Mouse (Mus musculus): ENCODE measurements at regions not wholly inside any gene's neighbourhood (a gene's known extent, or its start where the extent isn't known, plus 50 kb on each side); places are given as distances from the start of the nearest gene placed in this dataset.

DNA sequence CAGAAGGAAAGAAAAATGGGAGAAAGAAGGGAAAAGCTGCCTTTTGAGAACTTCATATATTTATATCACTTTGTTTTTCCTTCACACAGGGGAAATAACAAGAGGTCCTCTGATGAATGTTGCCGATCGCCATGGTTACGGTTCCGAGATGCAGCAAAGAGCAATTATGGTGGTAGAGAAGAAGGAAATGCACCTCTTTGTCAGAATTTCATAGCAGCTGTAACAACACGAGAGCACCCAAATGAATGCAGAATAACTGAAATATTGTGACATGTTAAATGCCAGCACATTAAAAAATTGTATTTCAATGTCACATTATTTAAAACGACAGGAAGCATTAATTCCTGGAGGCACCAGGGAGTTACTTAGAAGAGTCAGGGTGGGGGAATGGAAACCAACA, 279.4 kb downstream of the Mctp2 start:
- no peak for DNase-seq (ENCODE audit: low read depth)

DNA sequence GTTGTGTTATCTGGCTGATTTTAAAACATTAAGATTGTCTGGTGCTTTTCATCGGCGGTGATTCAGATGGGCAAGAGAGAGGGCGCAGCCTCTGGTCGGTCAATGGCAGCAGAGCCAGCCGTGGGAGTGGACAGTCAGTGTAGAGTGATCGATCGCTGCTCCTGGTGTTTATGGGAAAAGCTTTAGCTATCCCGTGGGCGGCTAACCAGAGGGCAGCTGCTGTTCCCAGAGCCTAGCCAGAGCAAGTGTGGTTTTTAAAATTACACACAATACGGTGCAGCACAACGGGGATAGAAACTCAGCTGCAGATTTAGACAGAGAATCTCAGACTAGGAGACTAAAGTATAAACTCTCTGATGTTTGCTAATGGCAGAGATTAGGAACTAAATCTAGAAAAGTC, 297.3 kb downstream of the Mctp2 start:
- no peak for DNase-seq (ENCODE audit: low read depth)

DNA sequence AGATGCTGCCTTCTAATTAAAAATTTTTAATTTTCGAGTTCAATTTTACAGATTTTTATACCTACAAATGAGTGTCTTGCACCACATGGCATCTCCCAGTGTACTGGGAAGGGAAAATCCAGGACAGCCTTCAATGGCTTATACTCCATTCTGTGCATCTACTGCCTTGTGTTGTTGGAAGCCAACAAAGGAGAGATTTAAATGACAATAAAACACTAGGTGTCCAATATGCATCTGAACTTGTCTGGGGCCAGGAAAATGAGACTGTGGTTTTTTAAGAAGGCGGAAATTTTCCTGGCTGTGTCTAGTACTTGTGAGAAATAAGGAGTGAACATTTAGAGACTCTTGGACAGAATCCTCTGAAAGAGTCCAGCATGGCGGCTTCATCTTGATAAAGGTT, 302.1 kb downstream of the Mctp2 start:
- DNase-seq (ENCODE audit: low read depth) = no peak

DNA sequence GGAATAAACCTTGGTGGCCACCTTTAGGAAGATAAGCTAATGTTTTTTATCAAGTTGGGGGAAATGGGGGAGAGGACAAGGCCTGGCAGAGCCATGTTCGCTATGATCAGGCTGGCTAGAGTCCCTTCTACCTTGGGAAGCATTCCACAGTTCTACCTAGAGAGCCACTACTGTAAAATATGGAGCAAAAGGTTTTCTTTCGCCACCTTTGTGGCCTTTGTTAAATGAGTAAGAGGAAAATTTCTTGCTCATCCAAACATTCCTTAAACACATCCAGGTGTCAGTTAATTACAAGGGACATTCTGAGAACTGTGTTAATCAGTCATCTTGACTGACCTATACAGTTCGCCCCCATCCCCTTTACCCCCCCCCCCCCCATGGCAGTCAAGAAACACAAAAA, 313.9 kb downstream of the Mctp2 start:
- no peak for DNase-seq (ENCODE audit: low read depth)

DNA sequence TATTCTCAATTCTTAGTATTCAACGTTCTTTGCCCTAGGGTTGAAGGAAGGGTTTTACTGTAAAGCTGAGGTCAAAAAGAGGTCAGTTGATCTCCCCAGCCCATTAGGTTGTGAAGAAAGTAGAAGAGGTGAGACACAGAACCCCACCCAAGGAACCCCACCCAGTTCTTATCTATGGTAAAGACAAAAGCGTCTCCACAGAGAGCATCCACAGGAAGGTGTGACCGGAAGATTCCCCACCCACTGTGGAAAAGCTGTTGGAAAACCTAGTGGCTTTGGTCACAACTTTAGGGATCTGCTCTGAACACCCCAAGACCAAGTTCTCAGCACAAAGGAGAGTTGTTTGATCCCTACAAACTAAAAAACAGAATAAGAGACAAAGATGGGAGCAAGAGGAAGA, 314.6 kb downstream of the Mctp2 start:
- no peak for DNase-seq (ENCODE audit: low read depth)

DNA sequence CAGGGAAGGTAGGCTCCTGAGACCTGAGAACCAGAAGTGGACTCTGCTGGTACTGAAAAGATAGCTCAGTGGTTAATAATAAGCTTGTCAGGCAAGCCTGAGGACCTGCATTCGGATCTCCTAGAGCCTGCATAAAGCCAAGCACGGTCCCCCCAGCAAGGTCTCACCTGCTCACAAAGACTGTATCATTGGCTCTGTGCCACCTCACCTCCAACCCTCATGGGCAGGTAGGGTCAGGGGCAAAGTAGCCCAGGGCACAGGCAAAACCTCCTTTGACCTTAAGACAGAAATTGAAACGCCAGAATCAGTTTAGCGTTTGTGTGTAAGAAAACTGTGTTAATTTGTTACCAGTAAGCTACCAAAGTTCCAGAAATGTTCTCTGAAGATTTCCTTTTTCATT, 315.2 kb downstream of the Mctp2 start:
- no peak for DNase-seq (ENCODE audit: low read depth)

DNA sequence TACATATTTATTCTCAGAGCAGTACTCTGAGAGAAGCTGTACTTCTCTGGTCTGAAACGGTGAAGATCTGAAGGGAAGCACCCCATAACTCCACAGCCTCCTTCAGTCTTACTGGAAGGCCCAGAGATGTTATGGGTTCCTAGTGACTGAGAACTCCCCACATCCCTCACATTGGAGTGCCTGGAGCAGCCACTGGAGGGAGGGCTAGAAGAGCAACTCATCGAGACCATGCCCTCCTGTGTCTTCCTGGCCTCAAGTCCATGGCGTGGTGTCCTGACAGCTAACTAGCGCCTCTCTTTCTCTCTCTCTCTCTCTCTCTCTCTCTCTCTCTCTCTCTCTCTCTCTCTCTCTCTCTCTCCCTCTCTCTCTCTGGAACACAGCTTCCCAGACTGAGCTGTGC, 340.4 kb downstream of the Mctp2 start:
- no peak for DNase-seq (ENCODE audit: low read depth)

DNA sequence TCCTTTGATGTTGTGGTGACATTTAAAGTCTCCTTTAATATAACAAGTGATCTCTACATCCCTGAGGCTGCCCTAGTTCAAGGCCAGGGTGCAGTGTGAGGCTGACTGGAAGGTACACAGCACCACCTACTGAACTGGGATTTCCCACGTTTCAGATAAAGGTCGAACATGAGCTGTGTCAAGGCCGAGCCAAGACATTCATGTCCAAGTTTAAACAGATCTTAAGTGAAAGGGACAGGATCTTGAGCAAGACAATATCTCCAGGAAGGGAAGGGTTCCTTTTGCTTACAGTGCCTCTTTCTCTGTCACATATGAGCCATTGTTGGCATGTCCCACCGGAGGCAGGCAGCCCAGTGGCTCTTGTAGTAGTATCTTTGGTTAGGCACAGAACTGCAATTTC, 343.0 kb downstream of the Mctp2 start:
- no peak for DNase-seq (ENCODE audit: low read depth)

DNA sequence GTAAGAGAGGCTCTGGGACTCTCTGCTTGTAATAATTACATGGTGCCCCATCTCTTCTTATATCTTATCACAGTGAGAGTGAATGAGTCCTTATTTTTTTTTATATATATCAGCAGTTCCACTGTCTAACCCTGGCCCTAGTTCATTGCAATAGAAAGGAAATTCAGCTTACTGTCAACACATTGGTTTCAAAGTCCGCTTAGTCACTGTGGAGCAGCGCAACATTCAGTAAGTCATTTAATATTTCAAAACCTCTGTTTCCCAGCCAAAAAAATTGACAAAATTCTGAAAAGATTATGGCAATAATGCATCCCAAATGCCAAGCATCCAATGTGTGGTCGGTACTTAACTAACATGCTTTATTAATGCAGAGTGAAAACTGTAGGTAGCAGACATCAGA, 343.6 kb downstream of the Mctp2 start:
- no peak for DNase-seq (ENCODE audit: low read depth)

DNA sequence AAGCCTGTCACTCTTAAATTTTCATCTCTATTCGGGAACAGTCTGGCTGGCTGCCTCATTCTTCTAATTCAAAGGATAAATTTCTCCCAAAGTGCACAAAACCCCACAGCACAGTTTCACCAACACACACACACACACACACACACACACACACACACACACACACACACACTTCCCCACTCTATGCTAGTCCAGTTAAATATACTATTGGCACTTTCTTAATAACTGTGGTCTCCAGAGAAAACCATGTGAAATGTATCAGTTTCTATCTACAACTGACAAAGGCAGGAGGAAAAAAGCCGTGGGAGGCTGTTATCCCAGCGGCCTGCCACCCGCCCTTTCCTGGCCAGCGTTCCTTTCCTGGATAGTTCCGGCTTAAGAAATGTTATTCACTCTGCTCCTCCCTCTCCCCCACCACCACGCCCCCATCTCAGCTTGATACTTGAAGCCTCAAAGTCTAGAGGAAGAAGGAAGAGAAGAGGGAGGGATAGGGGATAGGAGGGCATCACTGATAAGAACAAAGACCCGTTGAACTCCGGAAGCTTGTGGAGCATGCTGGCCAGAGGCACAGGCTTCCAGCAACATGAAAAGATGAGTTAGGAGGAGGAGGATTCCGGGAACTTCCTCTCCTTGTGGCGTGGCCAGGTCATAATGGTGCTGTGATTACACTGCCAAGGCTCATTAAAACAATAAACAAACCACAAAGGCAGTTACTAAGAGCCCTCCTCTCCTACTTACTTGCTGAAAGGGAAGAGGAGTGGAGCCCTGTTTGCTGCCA, 345.8 kb downstream of the Mctp2 start:
- peak; percentile 7 for DNase-seq (ENCODE audit: low read depth)

DNA sequence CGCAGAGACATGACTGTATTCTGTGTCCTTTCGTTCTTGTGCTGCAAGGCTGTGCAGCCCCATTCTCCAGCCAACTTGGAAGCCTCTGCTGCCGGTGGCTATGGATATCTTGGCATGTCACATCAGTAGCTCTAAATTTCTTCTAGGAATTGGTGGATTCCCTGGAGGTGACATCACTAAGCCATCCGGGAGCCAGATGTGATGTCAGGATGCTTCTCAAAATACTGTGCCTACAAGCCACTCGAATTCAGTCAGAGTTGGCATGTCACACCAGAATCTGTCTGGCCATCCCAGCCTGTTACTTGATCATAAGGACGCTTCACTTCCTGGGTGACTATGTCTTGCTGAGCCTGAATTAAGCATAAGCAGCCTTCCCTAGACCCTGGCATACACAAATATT, 359.9 kb downstream of the Mctp2 start:
- no peak for DNase-seq (ENCODE audit: low read depth)

DNA sequence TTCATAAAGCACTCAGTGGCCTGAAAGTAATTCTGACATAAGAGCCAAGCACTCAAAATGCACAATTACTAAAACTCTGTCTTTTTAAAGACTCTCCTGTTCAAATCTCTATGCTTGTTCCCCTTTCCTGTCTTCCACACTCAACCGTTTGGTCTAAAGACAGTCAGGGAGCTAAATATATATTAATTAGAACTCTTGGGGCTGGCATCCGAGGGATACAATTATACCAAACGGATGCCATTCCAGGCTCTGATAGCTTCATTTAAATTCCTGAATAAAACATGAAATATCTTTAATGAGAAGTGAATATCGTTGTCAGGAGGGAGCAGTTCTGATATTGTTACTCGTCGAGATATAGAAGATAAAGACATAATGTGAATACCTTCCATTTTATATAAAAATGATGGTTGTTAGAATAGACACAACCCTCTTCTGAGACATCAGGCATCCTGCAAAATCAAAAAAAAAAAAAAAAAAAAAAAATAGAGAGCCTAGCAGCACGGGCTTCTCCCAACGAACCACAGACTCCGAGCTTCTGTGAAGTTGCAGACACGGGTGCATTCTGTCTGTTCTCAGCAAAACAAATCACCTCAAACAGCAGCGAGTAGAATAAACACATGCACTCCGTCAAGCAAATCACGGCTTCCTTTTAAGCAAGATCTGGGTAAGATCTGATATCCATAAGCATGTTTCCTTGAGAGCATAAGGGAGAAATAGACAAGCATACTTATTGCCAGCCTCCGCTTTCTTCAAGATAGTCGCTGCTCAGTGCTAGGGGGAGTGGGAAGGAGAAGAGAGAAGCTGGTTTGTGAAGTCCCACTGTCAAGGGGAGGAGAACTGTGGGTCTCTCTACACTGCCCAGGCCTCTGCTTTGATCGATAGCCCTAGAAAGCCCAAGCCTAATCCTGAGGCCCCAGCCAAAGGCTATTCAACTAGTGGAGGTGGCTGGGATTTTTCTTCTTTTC, 363.0 kb downstream of the Mctp2 start:
- no peak for DNase-seq (ENCODE audit: low read depth)

DNA sequence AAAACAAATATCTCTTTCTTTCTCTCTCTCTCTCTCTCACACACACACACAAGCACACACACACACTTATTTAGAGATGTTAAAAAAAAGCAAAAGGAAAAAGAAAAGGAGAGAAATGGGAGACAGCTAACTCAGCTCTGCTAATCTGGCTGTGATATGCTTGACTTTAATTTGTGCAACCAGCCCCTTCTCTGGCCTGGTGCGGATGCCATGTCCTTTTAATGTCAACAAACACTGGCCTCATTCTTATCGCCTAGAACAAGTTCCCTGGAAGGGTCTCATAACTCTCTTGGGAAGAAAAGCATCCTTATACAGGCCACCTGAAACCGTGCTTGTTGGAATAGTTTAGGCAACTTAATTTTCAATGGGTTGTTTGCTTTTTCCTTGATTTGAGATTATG, 368.7 kb downstream of the Mctp2 start:
- no peak for DNase-seq (ENCODE audit: low read depth)

DNA sequence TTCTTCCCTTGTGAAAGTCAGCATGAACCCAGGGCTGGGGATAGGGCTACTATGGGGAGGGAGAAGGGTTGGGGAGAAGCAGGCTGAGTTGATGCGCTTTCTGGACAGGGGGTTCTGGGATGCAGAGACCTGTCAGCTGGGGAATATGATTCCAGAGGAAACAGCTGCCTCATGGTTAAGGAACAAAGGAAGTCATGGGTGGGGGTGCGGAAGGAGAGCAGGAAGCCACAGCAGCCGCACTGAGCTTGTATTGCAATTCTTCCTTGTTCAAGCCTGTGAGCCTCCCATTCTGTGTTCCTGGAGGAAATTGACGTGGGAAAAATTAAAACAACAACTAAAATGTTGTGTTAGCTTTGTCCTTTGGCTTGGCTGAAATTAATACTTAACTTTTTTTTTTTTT, 369.7 kb downstream of the Mctp2 start:
- no peak for DNase-seq (ENCODE audit: low read depth)
